Mouse (Mus musculus) hindbrain, embryonic 14.5 days (tissue): ENCODE measurements at regions not wholly inside any gene's neighbourhood (a gene's known extent, or its start where the extent isn't known, plus 50 kb on each side); places are given as distances from the start of the nearest gene placed in this dataset.
"Not testable (repeated sequence)": the region's sequence is repeated elsewhere in the genome, so short reads cannot be mapped to it uniquely, and the experiment has no call there.

Experiments
- ATAC-seq: fragments of 200-750 bp; cut with Nextera tagmentation; 2 replicates; pipeline ENCODE4 v1.8.0; 2017; ENCODE audit warnings: moderate number of reproducible peaks, mild to moderate bottlenecking, moderate TSS enrichment, moderate library complexity; ENCODE audit not compliant: low FRiP score
- DNase-seq: peaks from one replicate; pipeline ENCODE4 v3.0.0-alpha.2; 2015; ENCODE audit warnings: low spot score
- H3K27ac ChIP-seq: fragments of 300-500 bp; sonication (generic); 2 replicates; pipeline ENCODE4 v1.5.1; 2014; ENCODE audit warnings: mild to moderate bottlenecking, moderate library complexity
- H3K27me3 ChIP-seq: fragments of 300-500 bp; sonication (generic); 2 replicates; pipeline ENCODE4 v1.6.1; 2014; ENCODE audit warnings: mild to moderate bottlenecking, low read length, mixed read lengths; ENCODE audit not compliant: control insufficient read depth, insufficient read depth
- H3K36me3 ChIP-seq: fragments of 300-500 bp; sonication (generic); replicated peaks from 2 replicates; pipeline ENCODE4 v1.6.1; 2014; ENCODE audit not compliant: control insufficient read depth, insufficient read depth
- H3K4me1 ChIP-seq: fragments of 300-500 bp; sonication (generic); replicated peaks from 2 replicates; pipeline ENCODE4 v1.6.1; 2014; ENCODE audit warnings: antibody characterized with exemption, low read length, mixed read lengths; ENCODE audit not compliant: control insufficient read depth, insufficient read depth
- H3K4me2 ChIP-seq: fragments of 300-500 bp; sonication (generic); replicated peaks from 2 replicates; pipeline ENCODE4 v1.6.1; 2014; ENCODE audit warnings: mild to moderate bottlenecking, moderate library complexity
- H3K4me3 ChIP-seq: fragments of 300-500 bp; sonication (generic); replicated peaks from 2 replicates; pipeline ENCODE4 v1.5.1; 2014; ENCODE audit warnings: mild to moderate bottlenecking, low read length
- H3K9ac ChIP-seq: fragments of 300-500 bp; sonication (generic); 2 replicates; pipeline ENCODE4 v1.6.1; 2014
- H3K9me3 ChIP-seq: fragments of 300-500 bp; sonication (generic); 2 replicates; pipeline ENCODE4 v1.6.1; 2016; ENCODE audit warnings: low read length; ENCODE audit not compliant: control insufficient read depth
- WGBS: fragments of 180-500 bp; shearing (Covaris S2); extraction: QIAGEN DNeasy Blood & Tissue Kit; methylation state at CpG from one replicate; pipeline ENCODE4 v1.1.7; 2014; 5-methylcytosine and 5-hydroxymethylcytosine counted together

DNA sequence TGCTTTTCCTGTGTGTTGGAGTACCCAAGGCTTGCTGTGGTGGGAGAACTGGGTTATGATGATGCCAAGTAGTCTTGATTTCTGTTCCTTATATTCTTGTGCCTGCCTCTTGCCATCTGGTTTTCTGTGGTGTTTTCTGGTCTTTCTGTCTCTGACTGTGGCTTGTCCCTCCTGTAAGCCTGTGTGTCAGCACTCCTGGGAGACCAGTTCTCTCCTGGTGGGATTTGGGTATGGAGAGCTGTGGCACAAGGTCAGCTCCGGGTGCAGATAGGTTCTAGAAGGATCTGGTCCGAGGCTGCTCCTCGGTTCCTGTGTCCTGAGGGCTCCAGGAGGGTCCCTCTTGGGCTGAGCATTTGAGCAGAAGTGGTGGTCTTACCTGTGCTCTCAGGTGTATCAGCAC, 155.4 kb upstream of the Tacstd2 start:
- not testable (repeated sequence) for H3K4me3 ChIP-seq, H3K27me3 ChIP-seq, H3K4me2 ChIP-seq, H3K4me1 ChIP-seq, H3K9ac ChIP-seq, ATAC-seq, DNase-seq, H3K36me3 ChIP-seq, H3K9me3 ChIP-seq, H3K27ac ChIP-seq
- WGBS, result 74% methylated on average over 3 of the region's 3 CpGs

GRCm38 (mm10) chr6:67683105-67683504, 147.5 kb upstream of the Tacstd2 start:
- 76% methylated on average over 3 of the region's 3 CpGs for WGBS
- H3K27me3 ChIP-seq, H3K4me3 ChIP-seq, H3K9ac ChIP-seq, ATAC-seq, H3K4me2 ChIP-seq, H3K27ac ChIP-seq, DNase-seq, H3K9me3 ChIP-seq, H3K36me3 ChIP-seq, H3K4me1 ChIP-seq: not testable (repeated sequence)

DNA sequence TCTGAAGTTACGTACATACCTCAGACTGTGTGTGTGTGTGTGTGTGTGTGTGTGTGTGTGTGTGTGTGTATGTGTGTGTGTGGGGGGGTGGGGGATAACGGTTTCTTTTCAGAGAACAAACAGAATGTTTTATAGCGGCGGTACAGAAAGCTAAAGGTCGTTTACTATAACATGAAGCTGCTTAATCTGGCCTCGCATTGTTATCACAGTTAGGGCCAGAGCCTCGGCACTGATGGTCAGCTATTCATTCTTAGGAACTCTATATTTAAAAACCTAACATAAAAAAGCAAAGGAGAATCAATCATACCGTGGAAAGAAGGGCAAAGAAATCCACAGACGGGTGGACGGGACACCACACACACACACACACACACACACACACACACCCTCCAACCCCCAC, 146.0 kb upstream of the Tacstd2 start:
- not testable (repeated sequence) for H3K27me3 ChIP-seq, H3K4me3 ChIP-seq, H3K36me3 ChIP-seq, H3K4me2 ChIP-seq, H3K9ac ChIP-seq, H3K9me3 ChIP-seq, DNase-seq, H3K4me1 ChIP-seq, H3K27ac ChIP-seq, ATAC-seq
- WGBS, result 61% methylated on average over 10 of the region's 10 CpGs

GRCm38 (mm10) chr6:67679106-67679505, 143.5 kb upstream of the Tacstd2 start:
- not testable (repeated sequence) for H3K36me3 ChIP-seq, H3K27me3 ChIP-seq, ATAC-seq, H3K27ac ChIP-seq, H3K9me3 ChIP-seq, H3K4me2 ChIP-seq, H3K4me3 ChIP-seq, DNase-seq, H3K4me1 ChIP-seq, H3K9ac ChIP-seq
- WGBS, result 42% methylated on average over 1 of the region's 1 CpGs

GRCm38 (mm10) chr6:67674717-67675116, 139.1 kb upstream of the Tacstd2 start:
- 93% methylated on average over 4 of the region's 4 CpGs for WGBS

GRCm38 (mm10) chr6:67673316-67673715, 137.7 kb upstream of the Tacstd2 start:
- not testable (repeated sequence) for H3K4me2 ChIP-seq, H3K9ac ChIP-seq, H3K27me3 ChIP-seq, H3K27ac ChIP-seq, H3K36me3 ChIP-seq, H3K4me1 ChIP-seq, H3K9me3 ChIP-seq, H3K4me3 ChIP-seq, DNase-seq
- WGBS, result 80% methylated on average over 2 of the region's 2 CpGs
- 0 out of 2 replicates have a peak, but pooled peaks have one; percentile 53 for ATAC-seq

More at GRCm38 (mm10) chr6:67674717-67675116, 139.1 kb upstream of the Tacstd2 start:
- not testable (repeated sequence) for H3K27ac ChIP-seq, H3K4me1 ChIP-seq, H3K4me2 ChIP-seq, H3K4me3 ChIP-seq, H3K9ac ChIP-seq, DNase-seq, ATAC-seq, H3K36me3 ChIP-seq, H3K27me3 ChIP-seq, H3K9me3 ChIP-seq

- H3K4me2 ChIP-seq, H3K36me3 ChIP-seq, ATAC-seq, H3K9me3 ChIP-seq, H3K4me3 ChIP-seq, H3K9ac ChIP-seq, DNase-seq, H3K27ac ChIP-seq, H3K4me1 ChIP-seq, H3K27me3 ChIP-seq: not testable (repeated sequence)
- 88% methylated on average over 8 of the region's 8 CpGs for WGBS
Observed at GRCm38 (mm10) chr6:67668073-67668472, 132.5 kb upstream of the Tacstd2 start.

DNA sequence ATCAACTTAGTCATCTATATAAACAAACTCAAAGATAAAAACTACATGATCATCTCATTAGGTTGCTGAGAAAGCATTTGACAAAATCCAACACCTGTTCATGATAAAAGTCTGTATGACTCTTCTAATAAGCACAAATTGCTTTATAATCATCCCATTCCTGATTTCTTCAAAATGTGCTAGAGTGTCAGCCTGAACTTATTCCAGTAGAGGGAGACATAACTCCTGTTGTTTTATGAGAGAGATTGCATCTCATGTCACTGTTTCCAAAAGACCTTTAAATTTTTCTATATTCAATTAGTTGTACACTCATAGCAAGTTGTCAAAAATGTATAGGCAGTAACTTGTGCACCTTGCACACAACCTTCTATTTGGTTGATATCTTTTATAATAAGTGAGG, 96.0 kb upstream of the Tacstd2 start:
- H3K4me2 ChIP-seq, result no peak overlapping the region
- no peaks in the 10 kb centered on the region for H3K4me1 ChIP-seq
- no peaks in the 10 kb centered on the region for H3K9me3 ChIP-seq
- no peak overlapping the region for H3K9ac ChIP-seq
- H3K36me3 ChIP-seq, result no peaks in the 10 kb centered on the region
- H3K27ac ChIP-seq, result no peak overlapping the region
- no peaks in the 10 kb centered on the region for H3K27me3 ChIP-seq
- H3K4me3 ChIP-seq, result no peak overlapping the region
- peak; percentile 30 for DNase-seq
- ATAC-seq, result no peak

DNA sequence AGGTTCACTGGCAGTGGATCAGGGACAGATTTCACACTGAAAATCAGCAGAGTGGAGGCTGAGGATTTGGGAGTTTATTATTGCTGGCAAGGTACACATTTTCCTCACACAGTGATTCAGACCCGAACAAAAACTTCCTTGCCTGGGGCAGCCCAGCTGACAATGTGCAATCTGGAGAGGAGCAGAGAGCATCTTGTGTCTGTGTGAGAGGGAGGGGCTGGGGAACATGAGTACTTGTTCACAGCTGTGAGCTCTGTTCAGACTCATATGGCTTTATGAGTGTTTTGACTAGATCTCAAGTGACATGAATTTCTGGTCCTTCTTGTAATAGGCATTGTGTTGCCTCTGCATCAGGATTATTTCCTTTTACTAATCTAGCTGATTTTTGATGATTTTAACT, 74.8 kb upstream of the Tacstd2 start:
- Histone ChIP-seq H3K4me1 (no peaks in the 10 kb centered on the region), H3K9me3 (no peaks in the 10 kb centered on the region), H3K4me2 (no peak overlapping the region), H3K27ac (no peak overlapping the region), H3K36me3 (no peaks in the 10 kb centered on the region), H3K4me3 (no peak overlapping the region), H3K9ac (no peak overlapping the region), H3K27me3 (no peaks in the 10 kb centered on the region)
- DNase-seq, result no peak
- ATAC-seq, result no peak
- WGBS, result 66% methylated on average over 1 of the region's 1 CpGs

- not testable (repeated sequence) for H3K4me1 ChIP-seq, H3K9ac ChIP-seq, H3K36me3 ChIP-seq, H3K27me3 ChIP-seq, H3K27ac ChIP-seq, DNase-seq, H3K4me2 ChIP-seq, H3K9me3 ChIP-seq, H3K4me3 ChIP-seq, ATAC-seq
- 57% methylated on average over 1 of the region's 1 CpGs for WGBS
Observed at GRCm38 (mm10) chr6:67609461-67609860, 73.9 kb upstream of the Tacstd2 start.
